Mouse (Mus musculus) lung, adult 18-20 months (tissue): ENCODE measurements at regions not wholly inside any gene's neighbourhood (a gene's known extent, or its start where the extent isn't known, plus 50 kb on each side); places are given as distances from the start of the nearest gene placed in this dataset.

ENCODE experiments used
- DNase-seq, 2 experiments: peaks; one replicate each; pipeline ENCODE4 v3.0.0; 2022; ENCODE audit warnings: mixed read lengths in 2 of 2

DNA sequence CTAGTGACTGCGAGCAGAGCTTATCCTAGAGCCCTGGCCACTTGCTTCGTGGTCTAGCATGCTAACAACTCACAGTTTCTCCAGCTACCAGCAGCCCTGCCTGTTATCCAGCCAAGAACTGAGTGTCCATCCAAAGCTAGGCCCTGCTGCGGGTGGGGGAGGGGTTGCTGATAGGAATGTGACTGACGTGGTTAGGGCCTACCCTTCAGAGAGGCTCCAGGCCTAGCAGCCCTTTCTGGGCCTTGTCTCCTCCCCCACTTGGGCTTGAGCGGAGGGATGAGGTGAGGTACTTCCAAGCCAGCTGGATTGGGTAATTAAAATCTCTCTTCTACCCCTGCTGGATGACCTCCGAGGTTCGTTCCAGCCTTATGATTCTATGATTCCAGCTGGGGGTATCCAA, 79.2 kb downstream of the Efnb1 start:
- DNase-seq: peak; percentile 48 to 55

DNA sequence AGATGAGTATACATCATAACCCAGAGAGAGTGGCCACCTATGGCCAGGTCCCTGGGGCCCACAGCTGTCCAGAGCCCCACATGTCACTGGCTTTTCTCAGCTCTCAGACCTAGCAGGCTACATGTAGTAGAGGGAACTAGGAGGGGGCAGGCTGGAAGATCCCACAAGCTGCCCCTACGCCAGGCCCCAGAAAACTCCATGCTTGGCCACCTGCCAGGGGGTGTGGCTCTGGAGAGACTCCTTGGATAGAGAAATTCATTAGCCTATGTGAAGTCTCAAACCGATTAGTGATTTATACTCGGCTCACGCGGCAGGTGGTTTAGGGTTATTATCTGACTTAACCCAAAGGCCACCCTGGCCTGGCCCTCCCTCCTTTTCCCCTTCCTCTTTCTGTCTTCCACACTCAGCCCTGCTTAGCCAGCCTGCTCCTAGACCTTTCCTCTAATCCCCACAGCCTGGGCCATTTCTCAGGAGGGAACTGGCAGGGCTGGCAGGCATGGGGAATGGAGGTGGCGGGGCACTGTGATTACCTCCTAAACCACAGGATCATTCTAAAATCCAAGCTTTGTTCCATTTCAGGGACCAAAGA, 77.7 kb downstream of the Efnb1 start:
- DNase-seq: no peak

DNA sequence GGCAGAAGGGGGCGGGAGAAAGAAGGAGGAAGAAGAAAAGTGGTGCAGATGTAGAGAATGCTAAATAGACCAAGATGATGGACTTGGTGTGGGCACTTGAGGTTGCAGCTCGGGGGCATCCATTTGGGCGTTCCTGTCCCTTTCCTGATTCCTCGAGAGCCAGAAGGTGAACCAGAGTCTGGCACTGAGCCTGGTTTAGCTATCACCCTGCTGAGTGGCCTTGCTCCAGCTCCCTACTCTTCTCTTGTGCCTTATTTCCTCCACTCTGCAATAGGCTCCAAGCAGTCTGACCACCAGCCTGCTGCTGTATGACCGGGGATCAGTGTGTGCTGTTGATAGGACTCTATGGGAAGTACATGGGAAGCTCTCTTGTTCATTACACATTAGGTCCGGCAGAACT, 68.1 kb downstream of the Efnb1 start:
- DNase-seq: no peak

GRCm38 (mm10) chrX:99201081-99201480, 65.2 kb downstream of the Efnb1 start:
- DNase-seq: no peak

GRCm38 (mm10) chrX:99199669-99200068, 63.7 kb downstream of the Efnb1 start:
- peak; percentile 61 to 76 for DNase-seq

DNA sequence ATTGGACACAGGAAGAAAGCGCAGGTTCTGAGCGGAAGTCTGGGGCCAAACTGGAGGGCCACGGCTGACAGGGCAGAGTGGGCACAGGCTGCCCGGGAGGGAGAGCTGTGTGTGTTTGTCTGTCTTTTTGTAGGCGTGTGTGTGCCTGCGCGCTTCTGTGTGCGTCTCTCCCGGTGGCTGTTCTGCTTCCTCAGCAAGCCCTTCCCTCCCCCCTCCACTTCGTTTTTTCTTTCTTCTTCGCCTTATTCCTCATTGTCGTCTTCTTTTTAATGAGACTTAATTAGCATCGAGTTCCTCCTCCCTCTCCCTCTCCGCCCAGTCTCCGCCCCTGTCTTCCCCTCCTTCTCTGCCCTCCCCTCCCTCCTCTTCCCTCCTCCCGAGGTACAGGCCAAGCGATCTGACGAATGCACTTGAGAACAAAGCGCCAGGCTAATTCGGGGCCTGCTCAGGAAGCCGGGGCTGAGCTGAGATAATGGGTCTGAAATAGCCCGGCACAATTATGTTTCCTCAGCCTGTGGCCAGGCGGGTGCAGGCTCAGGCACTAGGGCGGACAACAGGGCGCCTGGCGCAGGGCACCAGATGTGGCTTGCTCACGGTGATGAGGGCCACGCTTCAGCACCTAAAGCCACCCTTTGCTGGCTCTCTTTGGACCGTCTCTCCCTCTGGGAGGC, 63.2 kb downstream of the Efnb1 start:
- DNase-seq: peak; percentile 84 to 90
